Mouse (Mus musculus) MEL (cell line): ENCODE measurements at regions not wholly inside any gene's neighbourhood (a gene's known extent, or its start where the extent isn't known, plus 50 kb on each side); places are given as distances from the start of the nearest gene placed in this dataset.

Experiments
- EP300 ChIP-seq, 2 experiments: IDR thresholded peaks; 2 replicates each; pipeline ENCODE4 v1.6.1; 2011; ENCODE audit warnings: improper control_type of control experiment in 2 of 2, low read length in 2 of 2, low read depth in 1 of 2, mild to moderate bottlenecking in 1 of 2
- MXI1 ChIP-seq: IDR thresholded peaks from 2 replicates; pipeline ENCODE4 v1.6.1; 2011; ENCODE audit warnings: mild to moderate bottlenecking, low read depth, low read length, improper control_type of control experiment
- SIN3A ChIP-seq: IDR thresholded peaks from 2 replicates; pipeline ENCODE4 v1.6.1; 2012; ENCODE audit warnings: low read length, improper control_type of control experiment, inconsistent platforms
- UBTF ChIP-seq: IDR thresholded peaks from 2 replicates; pipeline ENCODE4 v1.6.1; 2012; ENCODE audit warnings: low read depth, mild to moderate bottlenecking, inconsistent platforms, low read length, improper control_type of control experiment, moderate library complexity, borderline replicate concordance; ENCODE audit not compliant: insufficient read depth
- ZC3H11A ChIP-seq: IDR thresholded peaks from 2 replicates; pipeline ENCODE4 v1.6.1; 2012; ENCODE audit warnings: low read depth, mild to moderate bottlenecking, inconsistent platforms, low read length, improper control_type of control experiment

DNA sequence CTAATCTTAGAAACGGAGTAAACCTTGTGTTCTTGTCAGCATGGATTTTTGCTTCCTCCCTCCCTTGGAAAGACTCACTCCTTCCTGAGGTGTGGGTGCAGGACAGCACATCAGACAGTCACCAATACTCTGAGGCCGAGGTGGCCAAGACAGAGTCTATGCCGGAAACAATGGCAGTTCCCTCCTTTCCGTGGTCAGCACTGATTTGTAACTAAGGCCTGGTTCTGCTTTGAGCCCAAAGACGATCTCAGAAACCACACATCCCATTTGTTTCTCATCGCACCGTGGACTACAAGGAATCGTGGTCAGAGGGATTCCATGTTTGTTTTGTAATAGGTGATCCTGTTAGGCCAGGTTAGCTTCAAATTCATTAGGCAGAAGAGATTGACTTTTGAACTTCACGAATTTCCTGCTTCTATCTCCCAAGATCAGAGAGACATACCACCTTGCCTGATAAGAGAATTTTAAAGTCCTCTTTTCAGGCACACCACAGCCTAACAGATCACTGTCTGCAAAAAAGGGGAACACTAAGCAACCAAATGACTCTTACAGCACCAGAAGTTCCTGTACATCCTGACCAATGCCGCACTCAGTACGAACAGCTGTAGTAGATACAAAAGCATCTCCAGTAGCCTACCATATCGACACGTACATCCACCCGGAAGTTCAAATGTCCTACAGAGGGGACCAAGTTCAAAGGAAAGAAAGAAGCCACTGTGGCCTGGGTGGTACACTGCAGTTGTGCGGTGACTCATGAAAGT, 253.6 kb downstream of the Gm19410 start:
- TF ChIP-seq MXI1: no peak
- no peak for TF ChIP-seq EP300 (IDR thresholded peaks at IDR 0.05; ENCODE audit: low read depth in 1 of 2, low read length in 2 of 2)
- no peak for TF ChIP-seq SIN3A
- no peak for TF ChIP-seq UBTF
- no peak for TF ChIP-seq ZC3H11A
